In genomic region chr11:55444772-55445171, GRCm38 (mm10) we compare ENCODE assay signal across 8 mouse cellular contexts. TPM values are rescaled to one million over a fixed set of nuclear protein-coding genes. Genes with fewer than 3 reads are reported as not detected.
DNase-seq lines count a peak whose midpoint lies in the region; ATAC-seq lines count a peak whose summit lies in the region.

No protein-coding gene starts in this region.

- ATAC-seq in heart, embryonic 12.5 days (ENCODE audit: insufficient number of reproducible peaks, low FRiP score) = no peak
- ATAC-seq in midbrain, embryonic 15.5 days (replicated peaks) = 0 out of 2 replicates have a peak, but pooled peaks have one; percentile 37
- ATAC-seq in inflammation-experienced regulatory T-cells, adult 6 months = no peak

- no peak overlapping the region for H3K4me2 ChIP-seq in heart, embryonic 12.5 days
- H3K4me2 ChIP-seq in midbrain, embryonic 15.5 days = no peak overlapping the region

- peaks cover 14% of the 10 kb centered on the region for H3K4me1 ChIP-seq in heart, embryonic 12.5 days (replicated peaks)
- no peaks in the 10 kb centered on the region for H3K4me1 ChIP-seq in midbrain, embryonic 15.5 days

- no peak overlapping the region for H3K9ac ChIP-seq in heart, embryonic 12.5 days
- no peak overlapping the region for H3K9ac ChIP-seq in midbrain, embryonic 15.5 days

- 3% methylated on average over 1 of the region's 1 CpGs for WGBS in heart, embryonic 12.5 days
- WGBS in midbrain, embryonic 15.5 days = 0% methylated on average over 1 of the region's 1 CpGs

- peak; percentile 71 to 88 for DNase-seq in heart, adult 18-20 months
- DNase-seq in B cell, adult 2 months = peak; percentile 24 to 25
- peak; percentile 41 for DNase-seq in c-Kit-negative CD71-positive TER-119-positive erythroid progenitor cells, embryonic 14.5 days (ENCODE audit: low read depth, low spot score)
- DNase-seq in forelimb bud, embryonic 11.5 days (ENCODE audit: low read depth, low spot score) = peak; percentile 79
- peak; percentile 23 to 53 for DNase-seq in kidney, postnatal 4 days

- no peak overlapping the region for H3K27ac ChIP-seq in heart, embryonic 12.5 days (ENCODE audit: poor library complexity, severe bottlenecking)
- H3K27ac ChIP-seq in midbrain, embryonic 15.5 days = no peak overlapping the region

- no peak overlapping the region for H3K4me3 ChIP-seq in heart, embryonic 12.5 days
- no peak overlapping the region for H3K4me3 ChIP-seq in midbrain, embryonic 15.5 days

- H3K27me3 ChIP-seq in heart, embryonic 12.5 days (replicated peaks) = no peaks in the 10 kb centered on the region
- H3K27me3 ChIP-seq in midbrain, embryonic 15.5 days (replicated peaks) = no peaks in the 10 kb centered on the region

- peaks cover 13% of the 10 kb centered on the region for H3K36me3 ChIP-seq in heart, embryonic 12.5 days
- no peaks in the 10 kb centered on the region for H3K36me3 ChIP-seq in midbrain, embryonic 15.5 days (replicated peaks)

- no peaks in the 10 kb centered on the region for H3K9me3 ChIP-seq in heart, embryonic 12.5 days (replicated peaks)
- H3K9me3 ChIP-seq in midbrain, embryonic 15.5 days = no peaks in the 10 kb centered on the region

RNA-seq across cellular contexts. Expression of gene Atox1, which starts 16.3 kb away (rescaled TPM):
- total RNA-seq in heart, adult 18-20 months (2021) = 100 to 1,000 TPM in 1 of 2 experiments, 10 to 100 TPM in 1; 98.7 to 104 TPM
- polyA plus RNA-seq in heart, embryonic 12.5 days (2016; fragmentation: Nextera tagmentation; extraction: Ambion mirVana) = 253 and 258 TPM in 2 replicates
- 225 and 229 TPM in 2 replicates for polyA plus RNA-seq in midbrain, embryonic 15.5 days (2015; fragmentation: Nextera tagmentation; extraction: Ambion mirVana)
- polyA plus RNA-seq in inflammation-experienced regulatory T-cells, adult 6 months (2017; shearing (Covaris generic)) = 100 to 1,000 TPM; 193 to 267 (median 197) TPM

RNA-seq across cellular contexts. Expression of gene Sparc, which starts 21.8 kb away (rescaled TPM):
- 100 to 1,000 TPM; 264 to 308 TPM for total RNA-seq in heart, adult 18-20 months (2021)
- polyA plus RNA-seq in heart, embryonic 12.5 days (2016; fragmentation: Nextera tagmentation; extraction: Ambion mirVana) = 1,393 and 1,408 TPM in 2 replicates
- polyA plus RNA-seq in midbrain, embryonic 15.5 days (2015; fragmentation: Nextera tagmentation; extraction: Ambion mirVana) = 482 and 547 TPM in 2 replicates
- polyA plus RNA-seq in inflammation-experienced regulatory T-cells, adult 6 months (2017; shearing (Covaris generic)) = not detected

RNA-seq across cellular contexts. Expression of gene G3bp1, which starts 24.7 kb away (rescaled TPM):
- total RNA-seq in heart, adult 18-20 months (2021) = 10 to 100 TPM; 40.5 to 41.3 TPM
- polyA plus RNA-seq in heart, embryonic 12.5 days (2016; fragmentation: Nextera tagmentation; extraction: Ambion mirVana) = 139 and 140 TPM in 2 replicates
- polyA plus RNA-seq in midbrain, embryonic 15.5 days (2015; fragmentation: Nextera tagmentation; extraction: Ambion mirVana) = 104 and 105 TPM in 2 replicates
- 10 to 100 TPM; 63.4 to 72.4 (median 65.1) TPM for polyA plus RNA-seq in inflammation-experienced regulatory T-cells, adult 6 months (2017; shearing (Covaris generic))

Comparison
In these comparisons a context has a peak if more than half of its experiments do, and no peak if none do; other contexts are left out.
1. DNase-seq: peak in every context shown above with its lines; median percentile 80 in heart, adult 18-20 months; 79 in forelimb bud, embryonic 11.5 days; 41 in c-Kit-negative CD71-positive TER-119-positive erythroid progenitor cells, embryonic 14.5 days; 38 in kidney, postnatal 4 days; 24 in B cell, adult 2 months.
2. RNA of gene Sparc, which starts 21.8 kb away (polyA plus RNA-seq): 1,393 to 1,408 TPM in heart, embryonic 12.5 days and 482 to 547 TPM in midbrain, embryonic 15.5 days; not detected in inflammation-experienced regulatory T-cells, adult 6 months; every median in the first group is over 100 times any median in the second.